Mouse (Mus musculus) MEL-GATA-1-ER (cell line): Measurements from ENCODE around the gene Slc38a4.

ENCODE experiments used
- DNase-seq: peaks from one replicate; pipeline ENCODE4 v3.0.0-alpha.2; 2012; ENCODE audit warnings: low read depth; ENCODE audit errors: extremely low read depth

Slc38a4 gene

GRCm38 (mm10) chr15:97055794-97056193 lies at the start of gene Slc38a4:
TSS of gene Slc38a4 (minus strand) at chr15:97055956.
- DNase-seq = no peak

- no peak for DNase-seq
These were observed 49.2 kb upstream of the Slc38a4 start for GRCm38 (mm10) chr15:97104889-97105391.

GRCm38 (mm10) chr15:97104048-97104447 lies 48.3 kb upstream of the Slc38a4 start:
- DNase-seq = no peak

DNA sequence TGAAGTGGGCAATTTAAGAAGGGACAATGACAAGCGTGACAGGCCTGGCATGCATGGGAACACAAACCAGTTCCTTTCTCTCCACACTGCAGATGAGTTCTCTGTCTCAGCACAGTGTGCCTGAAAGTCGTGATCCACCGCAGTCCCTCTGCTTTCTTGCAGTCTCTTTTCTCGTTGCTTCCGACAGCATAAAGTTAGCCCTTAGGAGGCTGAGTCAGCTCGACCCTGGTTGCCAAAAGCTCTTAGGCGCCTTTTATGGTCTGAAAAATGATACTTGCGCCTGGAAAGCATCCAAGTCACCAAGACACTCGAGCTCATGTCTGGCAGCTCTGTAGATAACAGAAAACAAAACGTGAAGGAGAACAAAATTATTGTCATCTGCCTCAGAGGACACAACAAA lies 47.1 kb upstream of the Slc38a4 start:
- peak; percentile 9 for DNase-seq

GRCm38 (mm10) chr15:97102181-97102580 lies 46.4 kb upstream of the Slc38a4 start:
- no peak for DNase-seq

DNA sequence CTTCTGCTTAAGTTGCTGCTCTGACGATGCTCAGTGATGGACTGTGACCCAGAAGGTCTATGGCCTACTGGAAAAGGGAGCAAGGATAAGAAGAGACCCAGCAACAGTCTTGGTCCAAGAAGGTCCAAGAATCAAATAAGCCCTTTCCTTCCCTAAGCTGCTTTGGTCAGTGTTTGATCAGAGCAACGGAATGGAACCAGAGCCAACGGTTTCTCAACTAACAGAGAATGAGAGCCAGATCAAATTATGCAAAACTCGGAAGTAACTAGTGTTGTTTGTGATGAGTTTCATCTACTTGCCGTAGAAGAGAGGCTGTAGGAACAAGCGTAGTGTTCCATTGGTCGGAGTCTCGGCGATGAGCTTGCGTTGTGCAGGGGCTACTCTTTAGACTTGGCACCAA lies 43.3 kb upstream of the Slc38a4 start:
- DNase-seq = no peak

DNA sequence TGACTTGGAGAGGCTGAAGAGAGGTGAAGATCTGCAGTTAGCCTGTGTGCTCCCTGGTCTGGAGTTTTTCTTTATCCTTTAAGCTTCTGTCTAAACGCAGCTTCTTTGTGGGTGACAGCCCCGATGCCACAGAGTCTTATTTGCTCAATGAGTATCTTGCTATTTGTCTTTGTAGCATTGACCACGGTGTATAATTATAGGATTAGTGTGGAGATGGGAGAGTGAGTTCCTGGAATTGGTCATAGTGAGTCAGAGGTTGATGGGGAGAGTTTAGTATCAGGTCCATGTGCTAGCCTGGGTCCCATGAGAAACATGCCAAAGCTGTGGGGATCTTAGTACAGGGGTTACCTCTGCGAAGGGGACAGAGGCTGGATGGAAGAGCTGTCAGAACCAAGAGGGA lies 41.8 kb upstream of the Slc38a4 start:
- DNase-seq = no peak

- no peak for DNase-seq
These were observed 33.8 kb upstream of the Slc38a4 start for GRCm38 (mm10) chr15:97089526-97089925.

DNA sequence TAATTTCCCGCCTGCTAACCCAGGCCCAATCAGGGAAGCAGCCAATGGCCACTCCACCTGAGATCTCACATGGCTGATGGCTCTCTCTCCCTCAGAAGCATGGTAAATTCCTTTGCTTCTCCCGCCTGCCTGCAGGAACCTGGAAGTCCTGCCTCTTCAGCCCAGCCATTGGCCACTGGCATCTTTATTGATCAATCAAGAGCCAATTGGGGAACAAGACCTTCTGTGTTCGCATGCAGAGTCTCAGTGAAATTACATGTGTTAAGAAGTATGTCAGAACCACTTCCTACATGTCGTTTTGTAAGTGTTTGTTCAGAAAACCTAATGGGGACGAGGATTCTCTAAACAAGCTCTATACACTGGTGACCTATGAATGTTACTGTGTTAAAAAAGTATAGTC lies 30.1 kb upstream of the Slc38a4 start:
- no peak for DNase-seq

GRCm38 (mm10) chr15:97077665-97078064 lies 21.9 kb upstream of the Slc38a4 start:
- no peak for DNase-seq

DNA sequence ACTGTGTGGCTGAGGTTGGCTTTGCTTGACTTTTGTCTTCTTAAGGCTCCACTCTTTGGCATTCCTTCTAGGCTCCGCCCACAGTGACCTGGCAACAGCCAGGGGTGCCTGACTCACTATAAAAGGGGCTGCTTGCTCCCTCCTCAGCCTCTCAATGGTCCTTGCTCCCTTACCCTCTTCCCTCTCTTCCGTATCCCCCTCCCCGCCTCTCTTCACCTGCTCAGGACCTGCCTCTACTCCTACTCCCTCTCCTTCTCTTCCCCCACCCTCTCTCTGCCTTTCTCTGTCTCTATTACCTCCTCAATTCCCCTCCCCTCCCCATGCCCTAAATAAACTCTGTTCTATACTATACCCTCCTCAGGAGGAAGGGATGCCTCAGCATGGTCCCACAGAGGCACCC lies 20.3 kb upstream of the Slc38a4 start:
- no peak for DNase-seq

DNA sequence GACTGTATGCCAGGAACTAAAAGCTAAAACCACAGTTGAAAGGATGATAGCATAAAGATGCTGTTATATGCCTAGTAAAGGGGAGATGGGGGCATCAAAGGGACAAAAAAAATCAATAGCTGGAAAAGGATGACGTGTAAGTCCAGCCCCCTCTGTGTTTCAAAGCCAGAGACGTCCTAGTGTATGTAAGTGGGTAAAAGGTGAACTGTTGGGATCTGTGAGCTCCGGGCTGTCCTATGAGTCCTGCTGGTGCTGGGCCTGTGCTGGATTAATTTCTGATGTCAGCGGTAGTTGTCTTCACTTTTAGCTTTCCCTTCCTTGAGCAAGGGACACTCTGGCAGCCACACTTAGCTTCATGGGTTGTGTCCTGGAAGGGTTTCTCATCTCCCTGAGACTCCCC lies 19.5 kb upstream of the Slc38a4 start:
- no peak for DNase-seq

- no peak for DNase-seq
These were observed 17.4 kb upstream of the Slc38a4 start for GRCm38 (mm10) chr15:97072859-97073826.

DNA sequence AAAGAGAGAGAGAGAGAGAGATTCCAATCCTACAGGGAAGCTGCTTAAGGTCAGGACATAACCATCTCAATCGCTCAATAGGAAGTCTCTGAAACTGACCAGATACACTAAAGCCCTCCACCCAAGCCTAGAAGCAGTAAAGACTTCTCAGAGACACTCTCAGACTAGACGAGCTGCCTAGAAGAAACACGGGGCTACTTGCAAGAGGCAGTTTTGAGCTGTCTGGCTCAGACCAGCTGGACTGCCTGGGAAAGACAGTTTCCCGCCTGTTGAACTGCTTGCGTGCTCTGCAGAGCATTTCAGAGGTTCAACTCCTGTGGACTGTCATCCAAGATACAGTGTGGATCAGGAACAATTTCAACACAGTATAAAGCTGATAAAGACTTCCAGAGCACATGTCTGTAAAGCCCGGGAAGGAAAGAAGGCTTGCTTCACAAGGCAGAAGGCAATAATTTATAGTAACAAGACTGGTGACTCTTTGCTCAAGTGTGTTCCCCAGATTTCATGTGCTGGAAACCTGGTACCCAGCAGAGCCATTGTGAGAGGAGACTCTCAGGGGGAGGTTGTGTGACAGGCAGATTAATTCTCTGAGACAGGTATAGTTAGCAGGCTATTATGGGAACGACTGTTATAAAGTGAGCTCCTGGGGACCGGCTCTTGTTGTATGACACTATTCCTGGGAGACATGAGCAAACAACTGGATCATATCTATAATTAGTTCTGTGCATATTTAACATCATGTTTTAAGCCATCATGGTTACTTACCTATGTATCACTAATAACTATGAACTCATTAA lies 11.8 kb upstream of the Slc38a4 start:
- DNase-seq = no peak

DNA sequence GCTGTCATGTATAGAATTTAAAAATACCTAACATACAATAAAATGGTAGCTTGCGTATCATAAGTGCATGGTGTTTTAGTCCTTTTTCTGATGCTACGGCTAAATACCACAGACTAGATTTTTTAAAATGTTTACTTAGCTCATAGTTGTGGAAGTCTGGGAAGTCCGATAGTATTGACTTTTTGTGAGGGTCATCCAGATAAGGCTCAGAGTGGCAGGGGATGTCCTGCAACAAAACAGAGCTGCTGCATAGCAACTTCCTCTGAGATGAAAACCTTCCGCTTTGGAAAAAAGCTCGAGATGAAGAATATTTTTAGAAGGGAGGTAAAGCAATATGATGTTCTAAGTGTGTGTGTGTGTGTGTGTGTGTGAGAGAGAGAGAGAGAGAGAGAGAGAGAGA lies 11.2 kb upstream of the Slc38a4 start:
- DNase-seq = no peak

GRCm38 (mm10) chr15:97063211-97063610 lies 7.5 kb upstream of the Slc38a4 start:
- no peak for DNase-seq

GRCm38 (mm10) chr15:97060973-97061372 lies 5.2 kb upstream of the Slc38a4 start:
- no peak for DNase-seq

GRCm38 (mm10) chr15:97060571-97060970 lies 4.8 kb upstream of the Slc38a4 start:
- no peak for DNase-seq

GRCm38 (mm10) chr15:97060102-97060501 lies 4.3 kb upstream of the Slc38a4 start:
- DNase-seq = no peak

- no peak for DNase-seq
These were observed 3.6 kb upstream of the Slc38a4 start for GRCm38 (mm10) chr15:97059071-97060041.
